Mouse (Mus musculus) G1E-ER4 (cell line): Measurements from ENCODE around the gene Cdk5rap3. TPM values are rescaled to one million over a fixed set of nuclear protein-coding genes. Genes with fewer than 3 reads are reported as not detected.

Experiments used
- GATA1 ChIP-seq: IDR thresholded peaks from one replicate; pipeline ENCODE4 v1.8.0; 2012; ENCODE audit warnings: low read length, inconsistent platforms
- polyA plus RNA-seq: library from polyadenylated mRNA; stranded (reverse); fragments of >175 nt; gene quantifications from 2 replicates; pipeline ENCODE4 v1.2.3, GENCODE M21; 2012

The Cdk5rap3 gene
- polyA plus RNA-seq, 1 experiment, result 66.3 TPM

- TF ChIP-seq GATA1, result no peak
Observed at GRCm38 (mm10) chr11:96924861-96925260, 8.6 kb upstream of the Cdk5rap3 start.

GRCm38 (mm10) chr11:96919003-96919402, 2.7 kb upstream of the Cdk5rap3 start:
- TF ChIP-seq GATA1, result no peak

GRCm38 (mm10) chr11:96917415-96917814, 1.1 kb upstream of the Cdk5rap3 start:
- TF ChIP-seq GATA1, result no peak

- no peak for TF ChIP-seq GATA1
Observed at GRCm38 (mm10) chr11:96916885-96917396, 645 bp upstream of the Cdk5rap3 start.

GRCm38 (mm10) chr11:96912682-96913081, 3.6 kb downstream of the Cdk5rap3 start:
- TF ChIP-seq GATA1, result no peak

- no peak for TF ChIP-seq GATA1
Observed at GRCm38 (mm10) chr11:96910003-96910402, 6.3 kb downstream of the Cdk5rap3 start.

DNA sequence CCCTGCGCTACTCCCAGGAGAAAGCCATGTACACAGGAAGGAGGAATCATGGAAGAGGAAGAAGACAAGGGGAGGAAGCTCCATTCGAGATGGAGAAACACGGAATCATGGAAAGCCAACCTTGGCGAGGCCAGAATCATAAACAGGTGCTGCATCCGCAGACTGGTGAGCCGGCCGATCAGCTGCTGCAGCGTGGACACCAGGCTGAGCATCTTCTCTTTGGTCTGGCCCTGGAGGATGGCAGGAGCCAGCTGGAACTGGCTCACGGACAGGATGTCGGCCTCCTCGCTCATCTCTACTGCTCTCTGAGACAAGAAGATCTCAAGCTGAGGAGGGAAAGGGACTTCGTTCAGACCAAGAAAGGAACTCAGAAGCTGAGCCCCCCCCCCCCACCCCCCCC, 7.7 kb downstream of the Cdk5rap3 start:
- no peak for TF ChIP-seq GATA1

GRCm38 (mm10) chr11:96906431-96907161, 9.7 kb downstream of the Cdk5rap3 start:
- no peak for TF ChIP-seq GATA1

DNA sequence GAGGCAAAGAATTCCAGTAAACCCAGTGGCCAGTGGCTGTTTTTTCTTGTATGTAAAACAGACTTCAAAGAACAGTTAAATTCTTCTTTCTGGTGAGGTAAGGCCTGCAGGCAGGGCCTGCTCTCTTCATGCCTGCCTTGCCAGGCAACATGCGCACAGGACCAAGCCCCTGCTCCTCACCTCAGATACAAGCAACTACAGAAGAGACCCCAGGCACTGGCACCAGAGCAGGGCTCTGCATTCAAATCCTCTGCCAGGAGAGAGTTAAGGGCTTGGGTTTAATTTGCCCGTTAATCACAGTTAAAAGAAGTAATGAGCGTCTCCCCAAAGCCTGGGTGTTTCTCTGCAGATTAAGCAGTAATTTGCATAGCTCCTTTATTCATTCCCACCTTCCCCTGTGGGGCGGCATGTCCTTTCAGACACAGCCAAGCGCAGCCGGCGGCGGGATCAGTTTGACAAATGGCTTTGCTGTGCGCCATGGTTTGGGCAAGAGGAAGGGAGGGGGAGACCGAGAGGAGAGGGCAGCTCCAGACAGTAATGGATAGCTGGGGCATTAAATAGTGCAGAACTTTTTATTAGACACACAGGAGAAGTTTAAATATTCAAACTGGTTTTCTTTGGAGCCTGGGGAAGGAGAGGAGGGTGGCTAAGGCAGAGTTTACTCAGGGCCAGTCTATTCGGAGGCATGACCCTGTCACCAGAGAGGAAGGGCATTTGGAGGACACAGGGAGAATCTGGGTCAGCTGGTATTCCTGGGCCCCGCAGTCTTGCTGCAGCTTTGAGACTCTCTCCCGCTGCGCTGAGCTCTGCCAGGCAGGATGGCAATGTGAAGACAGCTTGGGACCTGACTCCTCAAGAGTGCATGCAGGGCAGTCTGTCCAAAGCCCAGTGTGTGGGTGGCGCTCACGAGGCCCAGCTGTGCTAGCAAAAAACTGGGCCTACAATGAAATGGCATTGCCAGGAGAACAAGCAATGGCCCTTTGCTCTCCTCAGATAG, 13.4 kb downstream of the Cdk5rap3 start:
- TF ChIP-seq GATA1, result no peak

DNA sequence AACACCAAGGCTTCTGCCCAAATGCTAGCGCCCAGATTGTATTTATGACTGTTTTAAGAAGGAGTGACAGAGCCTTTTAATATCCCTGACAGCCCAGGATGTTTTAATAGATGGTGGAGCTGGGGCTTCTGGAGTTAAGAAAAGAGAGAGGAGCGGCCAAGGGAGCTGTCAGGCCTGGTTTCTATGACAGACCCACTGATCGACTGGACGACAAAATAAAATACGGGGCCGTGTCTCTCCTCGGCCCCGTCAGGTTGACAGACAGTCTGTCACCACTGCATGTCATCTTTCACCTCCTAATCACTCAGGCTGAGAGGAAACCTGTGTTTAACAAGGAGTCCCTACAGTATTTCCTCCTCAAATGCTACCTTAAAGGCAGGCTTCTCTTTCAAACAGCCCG, 15.0 kb downstream of the Cdk5rap3 start:
- TF ChIP-seq GATA1, result no peak

DNA sequence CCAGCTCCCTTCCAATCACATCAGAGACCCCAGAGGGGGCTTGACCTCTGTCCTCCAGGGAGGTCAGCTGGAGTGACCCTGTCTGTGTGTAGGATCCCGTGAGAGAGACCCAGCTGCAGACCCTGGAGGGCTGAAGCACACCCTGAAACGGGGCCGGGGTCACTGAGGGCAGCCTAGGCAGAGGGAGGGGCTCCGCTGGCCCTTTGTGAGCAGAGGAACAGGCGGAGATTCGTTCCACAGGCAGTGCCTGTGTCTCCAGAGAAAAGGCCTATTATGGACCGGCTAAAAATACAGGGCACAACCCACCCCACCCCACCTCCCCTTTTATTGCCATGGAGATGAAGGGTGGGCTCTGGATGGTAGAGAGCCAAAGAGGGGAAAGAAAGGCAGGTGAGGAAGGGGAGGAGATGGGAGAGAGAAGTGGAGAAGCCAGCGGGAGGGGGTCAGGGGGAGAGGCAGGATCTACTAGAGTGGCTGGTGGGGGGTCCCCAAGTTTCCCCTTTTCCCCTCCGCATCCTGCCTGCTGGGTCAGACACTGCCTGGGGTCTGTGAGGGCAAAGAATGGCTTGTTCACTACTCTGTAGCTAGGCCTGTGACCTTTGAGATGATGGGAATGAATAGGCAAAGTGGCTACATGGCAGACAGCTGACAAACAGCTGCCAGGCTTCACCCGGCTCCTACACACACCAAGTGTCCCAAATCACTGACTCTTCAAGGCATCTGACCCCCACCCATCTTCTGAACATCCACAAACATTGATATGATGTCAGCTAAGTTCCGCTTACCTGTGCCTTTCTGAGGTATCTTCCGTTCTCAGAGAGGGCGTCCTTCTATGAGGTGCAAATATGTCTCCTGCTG, 16.6 kb downstream of the Cdk5rap3 start:
- TF ChIP-seq GATA1, result no peak

DNA sequence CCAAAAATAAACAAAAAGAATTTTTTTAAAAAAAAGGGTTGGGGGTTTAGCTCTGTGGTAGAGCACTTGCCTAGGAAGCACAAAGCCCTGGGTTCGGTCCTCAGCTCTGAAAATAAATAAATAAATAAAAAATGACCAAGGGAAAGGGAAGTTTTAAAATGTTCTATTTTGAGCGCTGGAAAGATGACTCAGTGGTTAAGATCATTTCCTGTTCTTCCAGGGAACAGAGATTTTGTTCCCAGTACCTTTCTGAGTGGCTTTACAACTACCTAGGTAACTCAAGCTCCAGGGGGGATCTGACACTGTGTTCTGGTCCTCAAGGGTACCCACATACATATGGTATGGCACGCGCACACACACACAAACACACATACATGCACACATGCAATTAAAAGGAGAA, 20.4 kb downstream of the Cdk5rap3 start:
- TF ChIP-seq GATA1, result no peak

GRCm38 (mm10) chr11:96893203-96893842, 23.0 kb downstream of the Cdk5rap3 start:
- no peak for TF ChIP-seq GATA1

DNA sequence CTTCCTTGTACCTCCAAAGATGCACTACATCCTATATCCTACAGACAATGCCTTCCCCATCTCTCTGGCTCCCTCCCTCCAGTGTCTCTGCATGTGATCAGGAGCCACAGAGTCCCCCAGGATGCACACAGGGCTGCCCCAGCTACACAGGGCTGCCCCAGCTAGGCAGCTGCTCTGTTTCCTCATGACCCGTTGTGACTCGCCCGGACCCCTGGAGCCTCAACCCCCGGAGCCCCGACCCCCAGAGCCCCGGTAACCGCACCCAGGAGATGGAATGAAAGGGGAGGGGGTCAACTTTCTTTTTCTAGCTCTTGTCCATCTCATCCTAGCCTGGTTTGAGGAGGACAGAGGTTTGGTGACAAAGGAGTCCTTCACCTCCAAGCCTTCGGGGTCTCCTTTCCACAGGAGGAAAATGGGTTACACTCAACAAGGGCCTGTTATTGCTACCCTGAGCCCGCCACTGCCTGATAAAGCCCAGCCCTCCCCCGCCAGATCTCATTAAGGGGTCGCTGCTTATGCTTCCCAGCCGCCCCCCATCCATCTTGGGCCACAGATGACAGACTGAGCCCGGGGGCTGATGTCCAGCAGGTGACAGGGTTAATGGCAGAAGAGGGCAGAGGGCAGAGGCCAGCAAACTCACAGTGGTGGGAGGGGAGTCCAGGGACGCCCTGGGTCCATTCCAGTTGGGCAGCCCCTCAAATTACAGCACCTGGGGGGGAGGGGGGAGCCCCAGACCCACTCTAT, 24.3 kb downstream of the Cdk5rap3 start:
- TF ChIP-seq GATA1, result no peak
